Mouse (Mus musculus): ENCODE results near the gene Rxfp2.

Rxfp2 gene

GRCm38 (mm10) chr5:150018656-150019055, at the start of gene Rxfp2:
Gene Rxfp2 (plus strand): TSS chr5:150018675.
- DNase-seq (ENCODE audit: low spot score): no peak

GRCm38 (mm10) chr5:149970261-149970660, 48.2 kb upstream of the Rxfp2 start:
- DNase-seq (ENCODE audit: low spot score): no peak

- DNase-seq (ENCODE audit: low spot score): no peak
Measured at GRCm38 (mm10) chr5:149977027-149977426, 41.4 kb upstream of the Rxfp2 start.

GRCm38 (mm10) chr5:149983621-149984020, 34.9 kb upstream of the Rxfp2 start:
- DNase-seq (ENCODE audit: low spot score): no peak

GRCm38 (mm10) chr5:149994578-149994977, 23.9 kb upstream of the Rxfp2 start:
- no peak for DNase-seq (ENCODE audit: low spot score)

- DNase-seq (ENCODE audit: low spot score): no peak
Measured at GRCm38 (mm10) chr5:149996614-149997013, 21.9 kb upstream of the Rxfp2 start.

DNA sequence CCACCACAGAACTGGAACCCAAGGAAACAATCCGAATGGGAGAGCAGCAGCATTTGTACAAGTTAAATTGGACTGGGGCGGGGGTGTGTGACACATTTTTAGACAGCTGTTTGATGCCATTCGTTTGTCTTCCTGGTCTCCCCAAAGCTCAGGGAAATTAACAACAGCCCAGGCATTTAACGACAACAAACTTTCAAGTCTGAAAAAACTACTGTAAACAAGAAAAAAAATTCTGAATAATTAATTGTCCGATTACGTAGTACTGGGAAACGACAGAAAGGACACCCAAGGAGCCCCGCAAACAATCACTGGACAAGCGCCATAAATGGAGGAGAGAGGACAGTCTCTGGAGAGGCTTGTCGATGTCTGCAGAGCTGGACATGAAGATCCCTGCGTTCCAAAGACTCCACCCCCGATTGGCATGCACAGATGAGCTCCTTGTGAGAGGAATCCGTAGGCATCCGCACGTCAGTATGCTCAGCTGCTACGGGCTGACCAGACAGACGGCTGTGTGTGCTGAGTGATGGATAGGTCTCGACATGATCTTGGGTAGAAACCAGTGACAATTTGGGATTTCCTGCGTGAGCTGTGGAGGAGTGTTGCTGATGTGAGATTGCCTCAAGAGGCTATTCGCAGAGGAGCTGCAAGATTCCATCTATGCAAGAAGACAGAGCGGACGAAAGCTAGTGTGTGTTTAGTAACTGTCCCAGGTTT, 21.0 kb upstream of the Rxfp2 start:
- no peak for DNase-seq (ENCODE audit: low spot score)

DNA sequence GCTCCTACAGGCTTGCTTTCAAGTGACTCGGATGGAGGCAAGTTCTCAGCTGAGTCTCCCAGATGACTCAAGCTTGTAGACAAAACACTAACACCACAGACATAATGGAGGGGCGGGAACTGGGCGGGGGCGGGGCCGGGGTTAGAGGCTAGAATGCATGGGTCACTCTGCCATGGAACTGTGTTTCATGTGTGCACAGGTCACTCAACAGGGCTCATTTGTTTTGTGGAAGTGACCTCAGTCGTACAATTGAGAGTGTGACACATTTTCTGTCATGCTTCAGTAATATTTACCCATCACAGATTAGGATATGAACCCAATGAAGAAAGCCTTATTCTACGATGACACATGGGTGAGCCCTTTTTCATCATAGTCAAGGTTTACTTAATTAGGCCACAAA, 20.2 kb upstream of the Rxfp2 start:
- DNase-seq (ENCODE audit: low spot score): no peak

GRCm38 (mm10) chr5:150005355-150005754, 13.1 kb upstream of the Rxfp2 start:
- DNase-seq (ENCODE audit: low spot score): no peak

GRCm38 (mm10) chr5:150016861-150017260, 1.6 kb upstream of the Rxfp2 start:
- no peak for DNase-seq (ENCODE audit: low spot score)

DNA sequence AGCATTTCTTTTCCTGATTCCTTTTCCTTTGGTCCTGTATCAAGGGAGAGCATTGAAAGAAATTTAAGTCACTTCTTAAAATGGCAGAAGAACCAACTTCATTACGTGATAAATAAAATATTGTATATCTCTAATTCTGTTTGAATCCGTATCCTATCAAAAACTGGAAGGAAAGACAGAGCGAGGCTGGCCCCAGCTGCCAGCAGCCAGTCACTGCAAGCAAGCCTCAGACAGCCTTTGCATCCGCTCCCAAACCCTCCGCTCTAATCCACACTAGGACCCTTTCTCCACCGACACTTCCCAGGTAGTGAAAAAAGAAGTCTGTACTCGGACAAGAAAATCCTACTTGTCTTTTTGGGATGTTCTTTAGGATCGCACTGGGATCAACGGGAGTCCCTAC, 803 bp upstream of the Rxfp2 start:
- DNase-seq (ENCODE audit: low spot score): no peak

- peak; percentile 69 for DNase-seq (ENCODE audit: low spot score)
Measured at GRCm38 (mm10) chr5:150020851-150021250, 2.4 kb downstream of the Rxfp2 start.

GRCm38 (mm10) chr5:150021805-150022204, 3.3 kb downstream of the Rxfp2 start:
- no peak for DNase-seq (ENCODE audit: low spot score)

GRCm38 (mm10) chr5:150022556-150022955, 4.1 kb downstream of the Rxfp2 start:
- DNase-seq (ENCODE audit: low spot score): no peak

- DNase-seq (ENCODE audit: low spot score): no peak
Measured at GRCm38 (mm10) chr5:150023476-150023875, 5.0 kb downstream of the Rxfp2 start.

- no peak for DNase-seq (ENCODE audit: low spot score)
Measured at GRCm38 (mm10) chr5:150024188-150024587, 5.7 kb downstream of the Rxfp2 start.

DNA sequence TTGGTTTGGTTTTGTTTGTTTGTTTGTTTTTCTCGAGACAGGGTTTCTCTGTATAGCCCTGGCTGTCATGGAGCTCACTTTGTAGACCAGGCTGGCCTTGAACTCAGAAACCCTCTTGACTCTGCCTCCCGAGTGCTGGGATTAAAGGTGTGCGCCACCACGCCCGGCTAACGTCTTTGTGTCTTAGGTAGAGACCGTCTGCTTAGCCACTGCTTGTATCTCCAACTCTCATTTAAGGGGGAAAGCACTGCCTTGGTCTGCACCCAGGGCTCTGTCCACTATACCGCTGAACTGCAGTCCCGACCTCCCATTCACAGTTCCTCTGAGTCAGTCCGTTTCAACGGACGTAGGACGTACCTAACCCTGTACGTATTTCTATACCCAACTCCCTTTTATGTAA, 6.4 kb downstream of the Rxfp2 start:
- DNase-seq (ENCODE audit: low spot score): no peak

GRCm38 (mm10) chr5:150025326-150025725, 6.9 kb downstream of the Rxfp2 start:
- no peak for DNase-seq (ENCODE audit: low spot score)

DNA sequence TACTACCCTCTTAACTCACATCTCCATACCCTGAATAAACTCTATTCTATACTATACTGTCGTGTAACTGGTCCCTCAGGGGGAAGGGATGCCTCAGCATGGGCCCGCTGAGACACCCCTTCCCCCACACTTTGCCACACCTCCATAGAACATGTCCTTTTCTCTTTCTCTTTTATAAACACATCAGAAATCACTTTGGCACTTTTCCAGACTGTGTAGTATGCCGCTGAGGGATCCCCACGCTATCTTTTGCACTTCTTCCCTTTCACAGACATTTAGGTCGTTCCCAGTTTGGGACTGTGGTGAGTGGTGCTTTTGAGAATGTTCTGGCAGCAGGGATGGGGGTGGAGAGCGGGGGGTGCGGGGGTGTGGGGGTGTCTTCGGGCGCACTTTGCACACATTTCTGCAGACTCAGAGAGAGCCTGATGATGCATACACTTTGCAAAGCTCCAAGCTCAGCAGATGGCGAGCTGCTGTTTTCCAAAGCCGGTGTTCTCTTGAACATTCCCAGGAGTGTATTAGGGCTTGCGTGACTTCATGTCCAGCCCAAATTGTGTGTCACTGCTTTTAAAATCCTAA, 8.1 kb downstream of the Rxfp2 start:
- no peak for DNase-seq (ENCODE audit: low spot score)

DNA sequence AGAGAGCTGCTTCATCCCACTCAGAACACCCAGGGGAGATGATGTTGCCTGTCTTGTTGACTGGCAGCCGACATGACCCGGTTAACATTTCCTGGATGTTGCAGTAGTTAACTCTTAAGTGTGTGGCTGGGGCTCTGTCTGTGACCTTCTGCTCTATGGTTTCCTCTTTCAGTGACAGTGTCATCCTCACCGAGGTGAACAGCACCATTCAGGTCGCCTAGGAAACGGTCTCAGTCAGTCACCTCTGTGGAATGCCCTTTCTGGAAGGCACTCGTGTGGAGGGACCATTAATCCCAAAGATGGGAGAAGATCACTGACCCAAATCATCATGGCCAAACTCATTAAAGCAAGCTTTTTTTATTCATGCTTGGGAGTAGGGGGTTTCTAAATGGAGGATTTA, 12.7 kb downstream of the Rxfp2 start:
- no peak for DNase-seq (ENCODE audit: low spot score)

- DNase-seq (ENCODE audit: low spot score): no peak
Measured at GRCm38 (mm10) chr5:150031634-150032033, 13.2 kb downstream of the Rxfp2 start.

GRCm38 (mm10) chr5:150032075-150032492, 13.6 kb downstream of the Rxfp2 start:
- DNase-seq (ENCODE audit: low spot score): no peak

DNA sequence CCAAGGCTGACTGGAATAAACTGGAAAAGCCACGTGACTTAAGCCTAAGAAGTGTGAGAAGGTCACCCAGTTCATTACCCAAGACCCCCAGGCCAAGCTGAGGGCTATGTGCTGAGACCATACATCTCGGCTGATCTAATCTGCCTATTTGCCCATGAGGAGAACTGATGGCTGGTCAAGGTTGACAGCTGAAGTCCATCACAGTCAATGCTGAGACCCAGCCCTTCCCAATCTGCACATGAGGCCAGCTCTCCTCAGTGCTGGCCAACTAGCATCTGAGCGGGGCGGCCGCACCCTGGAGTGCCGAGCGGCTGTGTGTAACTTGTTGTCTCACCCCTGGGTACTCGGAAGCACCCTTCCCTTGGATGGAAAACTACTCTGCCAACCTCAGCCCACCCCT, 17.8 kb downstream of the Rxfp2 start:
- no peak for DNase-seq (ENCODE audit: low spot score)

DNA sequence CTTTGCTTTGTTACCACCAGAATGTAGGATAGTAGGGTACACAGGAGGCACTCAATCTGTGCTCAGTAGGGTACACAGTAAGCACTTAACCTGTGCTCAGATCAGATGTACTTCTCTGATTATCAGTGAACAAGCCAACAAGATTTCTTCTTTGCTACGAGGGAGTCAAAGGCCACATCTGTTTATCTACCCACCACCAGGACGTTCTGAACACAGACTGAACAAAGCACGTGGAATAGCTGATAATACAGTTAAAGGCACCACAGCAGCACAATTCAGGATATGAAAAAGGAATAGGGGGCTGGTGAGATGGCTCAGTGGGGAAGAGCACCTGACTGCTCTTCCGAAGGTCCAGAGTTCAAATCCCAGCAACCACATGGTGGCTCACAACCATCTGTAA, 18.4 kb downstream of the Rxfp2 start:
- DNase-seq (ENCODE audit: low spot score): no peak

Data from lung, postnatal 25 days (tissue).